Mouse (Mus musculus) limb, embryonic 15.5 days (tissue): Measurements from ENCODE around the gene Eps15. TPM values are rescaled to one million over a fixed set of nuclear protein-coding genes. Genes with fewer than 3 reads are reported as not detected.
A peak's percentile ranks its signal among the peaks of the same experiment; 100 is the strongest.

Experiments
- ATAC-seq: fragments of 200-750 bp; cut with Nextera tagmentation; 2 replicates; pipeline ENCODE4 v1.8.0; 2017; ENCODE audit warnings: low read depth, moderate TSS enrichment; ENCODE audit not compliant: insufficient number of reproducible peaks, low FRiP score, low TSS enrichment
- H3K27ac ChIP-seq: fragments of 300-500 bp; sonication (generic); 2 replicates; pipeline ENCODE4 v1.5.1; 2015; ENCODE audit warnings: moderate library complexity, mild to moderate bottlenecking, inconsistent platforms
- H3K27me3 ChIP-seq: fragments of 300-500 bp; sonication (generic); 2 replicates; pipeline ENCODE4 v1.6.1; 2015; ENCODE audit warnings: inconsistent platforms
- H3K36me3 ChIP-seq: fragments of 300-500 bp; sonication (generic); 2 replicates; pipeline ENCODE4 v1.6.1; 2015; ENCODE audit warnings: inconsistent platforms
- H3K4me1 ChIP-seq: fragments of 300-500 bp; sonication (generic); 2 replicates; pipeline ENCODE4 v1.6.1; 2015; ENCODE audit warnings: inconsistent platforms
- H3K4me2 ChIP-seq: fragments of 300-500 bp; sonication (generic); 2 replicates; pipeline ENCODE4 v1.6.1; 2015; ENCODE audit warnings: mild to moderate bottlenecking, inconsistent platforms
- H3K4me3 ChIP-seq: fragments of 300-500 bp; sonication (generic); 2 replicates; pipeline ENCODE4 v1.5.1; 2015; ENCODE audit warnings: mild to moderate bottlenecking, inconsistent platforms
- H3K9ac ChIP-seq: fragments of 300-500 bp; sonication (generic); 2 replicates; pipeline ENCODE4 v1.6.1; 2015; ENCODE audit warnings: inconsistent platforms
- H3K9me3 ChIP-seq: fragments of 300-500 bp; sonication (generic); 2 replicates; pipeline ENCODE4 v1.6.1; 2016; ENCODE audit warnings: inconsistent platforms
- WGBS: fragments of 180-500 bp; shearing (Covaris S2); methylation state at CpG from one replicate; pipeline ENCODE4 v1.1.7; 2015; 5-methylcytosine and 5-hydroxymethylcytosine counted together
- polyA plus RNA-seq: library from polyadenylated mRNA; unstranded; fragments of >200 nt; fragmentation: Nextera tagmentation; extraction: Ambion mirVana; gene quantifications from 2 replicates; pipeline ENCODE4 v1.2.1, GENCODE M21; 2015

The Eps15 gene
- 37.5 and 40.1 TPM in 2 replicates for polyA plus RNA-seq

DNA sequence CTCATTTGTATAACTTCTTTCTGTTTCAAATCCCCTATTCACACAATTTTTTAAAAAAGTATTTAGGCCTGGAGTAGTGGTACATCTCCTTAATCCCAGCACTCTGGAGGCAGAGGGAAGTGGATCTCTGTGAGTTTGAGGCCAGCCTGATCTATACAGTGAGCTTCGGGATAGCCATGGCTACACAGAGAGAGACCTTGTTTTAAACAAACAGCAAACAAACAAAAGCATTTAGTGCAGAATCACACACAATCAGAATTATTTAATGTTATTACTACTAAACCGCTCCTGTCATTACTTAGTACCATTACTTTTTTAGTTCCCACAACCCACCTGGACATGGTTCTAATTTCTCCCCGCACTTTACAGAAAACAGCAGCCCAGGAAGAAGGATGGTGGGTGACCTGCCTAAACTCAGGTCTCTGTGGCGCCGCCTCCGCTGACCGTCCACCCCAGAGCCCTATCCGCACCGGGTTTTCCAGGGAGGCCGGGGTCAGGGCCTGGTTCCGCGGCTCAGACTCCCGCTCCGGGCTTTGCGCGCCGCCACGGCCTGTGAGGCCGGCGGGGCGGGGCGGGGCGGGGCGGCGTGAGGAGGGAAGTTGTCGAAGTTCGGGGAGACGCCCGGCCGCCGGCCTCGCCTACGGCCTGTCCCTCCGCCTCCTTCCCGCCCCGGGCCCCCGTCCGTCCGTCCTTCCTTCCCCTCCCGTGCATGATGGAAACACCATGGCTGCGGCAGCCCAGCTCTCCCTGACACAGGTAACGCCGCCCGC is at the start of gene Eps15:
TSS of gene Eps15 (plus strand) at position 580 of the 770 bp plus-strand sequence.
- no peaks in the 10 kb centered on the region for H3K36me3 ChIP-seq
- peak within 1 kb of the TSS; percentile 84 for H3K4me2 ChIP-seq
- no peaks in the 10 kb centered on the region for H3K9me3 ChIP-seq
- ATAC-seq, result peak; percentile 93
- peak within 1 kb of the TSS; percentile 87 for H3K9ac ChIP-seq
- peak within 1 kb of the TSS; percentile 82 for H3K27ac ChIP-seq
- H3K4me3 ChIP-seq, result peak within 1 kb of the TSS; percentile 91
- WGBS, result 4% methylated on average over 28 of the region's 44 CpGs
- peaks cover 15% of the 10 kb centered on the region for H3K4me1 ChIP-seq
- no peaks in the 10 kb centered on the region for H3K27me3 ChIP-seq

- H3K4me3 ChIP-seq, result no peak within 1 kb of the TSS
- no peak within 1 kb of the TSS for H3K9ac ChIP-seq
- no peak for ATAC-seq
- H3K4me2 ChIP-seq, result no peak within 1 kb of the TSS
- no peaks in the 10 kb centered on the region for H3K27me3 ChIP-seq
- 78% methylated on average over 2 of the region's 2 CpGs for WGBS
- no peaks in the 10 kb centered on the region for H3K4me1 ChIP-seq
- no peaks in the 10 kb centered on the region for H3K9me3 ChIP-seq
- H3K36me3 ChIP-seq, result no peaks in the 10 kb centered on the region
- no peak within 1 kb of the TSS for H3K27ac ChIP-seq
Observed at GRCm38 (mm10) chr4:109234185-109234584, 45.9 kb upstream of the Eps15 start, which contains the start of gene Calr4. Calr4 (plus strand) TSS chr4:109234485.

- 70% methylated on average over 9 of the region's 9 CpGs for WGBS
- Histone ChIP-seq H3K27me3 (no peaks in the 10 kb centered on the region), H3K27ac (no peak overlapping the region), H3K4me2 (no peak overlapping the region), H3K4me3 (no peak overlapping the region), H3K36me3 (no peaks in the 10 kb centered on the region), H3K9ac (no peak overlapping the region), H3K4me1 (no peaks in the 10 kb centered on the region), H3K9me3 (no peaks in the 10 kb centered on the region)
- ATAC-seq, result no peak
Observed at GRCm38 (mm10) chr4:109234806-109235350, 45.2 kb upstream of the Eps15 start.

- H3K9ac ChIP-seq, result no peak overlapping the region
- WGBS, result 49% methylated on average over 7 of the region's 7 CpGs
- no peak for ATAC-seq
Observed at GRCm38 (mm10) chr4:109236186-109236879, 43.7 kb upstream of the Eps15 start.

DNA sequence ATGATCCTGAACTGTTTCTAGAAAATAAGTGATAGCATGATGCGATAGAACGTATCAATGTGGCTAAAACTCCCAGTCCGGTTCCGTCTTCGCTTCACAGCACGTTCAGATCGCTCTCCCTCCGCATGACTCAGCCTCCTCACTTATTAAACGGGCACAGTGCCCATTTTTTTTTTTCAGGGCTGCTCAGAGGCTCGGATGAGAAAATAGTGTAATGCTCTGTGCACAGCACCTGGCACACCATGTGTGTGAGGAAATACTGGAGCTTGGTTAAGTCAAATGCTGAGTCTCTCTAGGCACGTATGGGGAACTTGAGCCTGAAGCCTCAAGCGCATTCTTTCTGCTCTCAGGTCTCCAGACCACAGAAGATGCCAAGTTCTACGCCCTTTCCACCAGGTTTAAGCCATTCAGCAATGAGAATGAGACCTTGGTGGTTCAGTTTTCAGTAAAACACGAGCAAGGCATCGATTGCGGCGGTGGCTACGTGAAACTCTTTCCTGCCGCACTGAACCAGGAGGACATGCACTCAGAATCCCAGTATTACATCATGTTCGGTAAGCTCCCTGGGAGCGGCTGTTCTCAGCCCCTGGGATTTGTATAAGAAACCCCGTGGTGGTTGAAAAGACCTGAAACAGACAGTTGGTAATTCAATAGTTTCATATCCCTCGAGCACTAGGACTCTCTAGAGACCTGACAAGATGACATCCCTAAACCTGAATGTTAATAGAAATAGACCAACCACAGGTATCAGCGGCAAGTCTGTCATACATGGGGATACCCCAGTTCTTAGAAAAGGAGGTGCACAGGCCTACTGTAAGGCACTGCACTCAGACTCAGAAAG is 41.4 kb upstream of the Eps15 start:
- no peaks in the 10 kb centered on the region for H3K36me3 ChIP-seq
- 60% methylated on average over 24 of the region's 24 CpGs for WGBS
- H3K4me1 ChIP-seq, result peaks cover 12% of the 10 kb centered on the region; the same call in 1 of the 2 replicates
- H3K4me3 ChIP-seq, result no peak overlapping the region
- ATAC-seq, result peak; percentile 42; the same call in 1 of the 2 replicates
- H3K27me3 ChIP-seq, result no peaks in the 10 kb centered on the region
- no peaks in the 10 kb centered on the region for H3K9me3 ChIP-seq
- no peak overlapping the region for H3K4me2 ChIP-seq
- no peak overlapping the region for H3K9ac ChIP-seq
- H3K27ac ChIP-seq, result no peak overlapping the region

More at GRCm38 (mm10) chr4:109236186-109236879, 43.7 kb upstream of the Eps15 start:
- H3K4me2 ChIP-seq, result no peak overlapping the region
- peaks cover 4% of the 10 kb centered on the region; the same call in 1 of the 2 replicates for H3K4me1 ChIP-seq
- no peaks in the 10 kb centered on the region for H3K36me3 ChIP-seq
- H3K4me3 ChIP-seq, result no peak overlapping the region
- H3K9me3 ChIP-seq, result no peaks in the 10 kb centered on the region
- no peak overlapping the region for H3K27ac ChIP-seq
- H3K27me3 ChIP-seq, result no peaks in the 10 kb centered on the region

DNA sequence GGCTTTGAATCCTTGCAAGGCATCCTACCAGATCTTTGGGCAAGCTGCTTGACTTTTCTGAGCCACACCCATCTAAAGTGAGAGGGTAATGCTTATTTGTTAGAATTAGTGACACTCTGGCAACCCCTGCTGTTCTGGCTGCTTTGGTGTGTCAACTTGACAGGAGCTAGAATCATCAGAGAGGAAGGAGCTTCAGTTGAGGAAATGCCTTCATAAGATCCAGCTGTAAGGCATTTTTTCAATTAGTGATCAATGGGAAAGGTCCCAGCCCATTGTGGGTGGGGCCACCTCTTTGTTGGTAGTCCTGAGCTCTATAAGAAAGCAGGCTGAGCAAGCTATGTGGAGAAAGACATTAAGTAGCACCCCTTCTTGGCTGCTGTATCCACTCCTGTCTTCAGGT is 38.8 kb upstream of the Eps15 start:
- peak overlapping the region; percentile 17; the same call in 1 of the 2 replicates for H3K27ac ChIP-seq
- ATAC-seq, result no peak
- H3K27me3 ChIP-seq, result no peaks in the 10 kb centered on the region

GRCm38 (mm10) chr4:109241934-109242333 is 38.1 kb upstream of the Eps15 start:
- Histone ChIP-seq H3K36me3 (no peaks in the 10 kb centered on the region), H3K27me3 (no peaks in the 10 kb centered on the region), H3K4me3 (no peak overlapping the region), H3K4me2 (no peak overlapping the region), H3K9ac (no peak overlapping the region), H3K27ac (peak overlapping the region; percentile 34), H3K9me3 (no peaks in the 10 kb centered on the region), H3K4me1 (peaks cover 12% of the 10 kb centered on the region; the same call in 1 of the 2 replicates)
- no peak for ATAC-seq
- 37% methylated on average over 4 of the region's 4 CpGs for WGBS

More for the DNA sequence above, 38.8 kb upstream of the Eps15 start:
- no peaks in the 10 kb centered on the region for H3K36me3 ChIP-seq
- H3K9ac ChIP-seq, result no peak overlapping the region
- H3K4me3 ChIP-seq, result no peak overlapping the region
- H3K4me1 ChIP-seq, result peaks cover 12% of the 10 kb centered on the region; the same call in 1 of the 2 replicates
- no peaks in the 10 kb centered on the region for H3K9me3 ChIP-seq
- no peak overlapping the region for H3K4me2 ChIP-seq

GRCm38 (mm10) chr4:109244506-109244905 is 35.6 kb upstream of the Eps15 start:
- 73% methylated on average over 7 of the region's 7 CpGs for WGBS
- ATAC-seq, result no peak
- no peak overlapping the region for H3K4me2 ChIP-seq

GRCm38 (mm10) chr4:109245016-109245620 is 35.0 kb upstream of the Eps15 start:
- Histone ChIP-seq H3K4me2 (no peak overlapping the region), H3K4me1 (peaks cover 12% of the 10 kb centered on the region; the same call in 1 of the 2 replicates), H3K36me3 (no peaks in the 10 kb centered on the region), H3K27ac (no peak overlapping the region), H3K9ac (no peak overlapping the region), H3K4me3 (no peak overlapping the region), H3K27me3 (no peaks in the 10 kb centered on the region), H3K9me3 (no peaks in the 10 kb centered on the region)
- WGBS, result 79% methylated on average over 6 of the region's 6 CpGs
- no peak for ATAC-seq

More at GRCm38 (mm10) chr4:109244506-109244905, 35.6 kb upstream of the Eps15 start:
- Histone ChIP-seq H3K27me3 (no peaks in the 10 kb centered on the region), H3K4me1 (peaks cover 12% of the 10 kb centered on the region; the same call in 1 of the 2 replicates), H3K9ac (no peak overlapping the region), H3K9me3 (no peaks in the 10 kb centered on the region), H3K4me3 (no peak overlapping the region), H3K27ac (no peak overlapping the region), H3K36me3 (no peaks in the 10 kb centered on the region)

- Histone ChIP-seq H3K9me3 (no peaks in the 10 kb centered on the region), H3K36me3 (no peaks in the 10 kb centered on the region), H3K27me3 (no peaks in the 10 kb centered on the region), H3K4me3 (no peak overlapping the region), H3K9ac (no peak overlapping the region), H3K4me2 (no peak overlapping the region), H3K27ac (no peak overlapping the region), H3K4me1 (no peaks in the 10 kb centered on the region)
- 36% methylated on average over 3 of the region's 3 CpGs for WGBS
- ATAC-seq, result no peak
Observed at GRCm38 (mm10) chr4:109251605-109252004, 28.5 kb upstream of the Eps15 start.

- no peaks in the 10 kb centered on the region for H3K9me3 ChIP-seq
- H3K4me2 ChIP-seq, result no peak overlapping the region
- H3K27me3 ChIP-seq, result no peaks in the 10 kb centered on the region
- H3K36me3 ChIP-seq, result no peaks in the 10 kb centered on the region
- H3K4me1 ChIP-seq, result no peaks in the 10 kb centered on the region
- no peak for ATAC-seq
- no peak overlapping the region for H3K27ac ChIP-seq
- no peak overlapping the region for H3K9ac ChIP-seq
- H3K4me3 ChIP-seq, result no peak overlapping the region
- 74% methylated on average over 4 of the region's 4 CpGs for WGBS
Observed at GRCm38 (mm10) chr4:109252199-109252598, 27.9 kb upstream of the Eps15 start.
